Mouse (Mus musculus) heart, postnatal 0 days (tissue): ENCODE results near the gene Fpgs.

Experiments used
- CTCF ChIP-seq: IDR thresholded peaks from 2 replicates; pipeline ENCODE4 v1.5.1; 2016; ENCODE audit warnings: antibody characterized with exemption, control low read depth, low read depth
- EP300 ChIP-seq: IDR thresholded peaks from 2 replicates; pipeline ENCODE4 v1.6.1; 2016; ENCODE audit warnings: antibody characterized with exemption, low read depth

DNA sequence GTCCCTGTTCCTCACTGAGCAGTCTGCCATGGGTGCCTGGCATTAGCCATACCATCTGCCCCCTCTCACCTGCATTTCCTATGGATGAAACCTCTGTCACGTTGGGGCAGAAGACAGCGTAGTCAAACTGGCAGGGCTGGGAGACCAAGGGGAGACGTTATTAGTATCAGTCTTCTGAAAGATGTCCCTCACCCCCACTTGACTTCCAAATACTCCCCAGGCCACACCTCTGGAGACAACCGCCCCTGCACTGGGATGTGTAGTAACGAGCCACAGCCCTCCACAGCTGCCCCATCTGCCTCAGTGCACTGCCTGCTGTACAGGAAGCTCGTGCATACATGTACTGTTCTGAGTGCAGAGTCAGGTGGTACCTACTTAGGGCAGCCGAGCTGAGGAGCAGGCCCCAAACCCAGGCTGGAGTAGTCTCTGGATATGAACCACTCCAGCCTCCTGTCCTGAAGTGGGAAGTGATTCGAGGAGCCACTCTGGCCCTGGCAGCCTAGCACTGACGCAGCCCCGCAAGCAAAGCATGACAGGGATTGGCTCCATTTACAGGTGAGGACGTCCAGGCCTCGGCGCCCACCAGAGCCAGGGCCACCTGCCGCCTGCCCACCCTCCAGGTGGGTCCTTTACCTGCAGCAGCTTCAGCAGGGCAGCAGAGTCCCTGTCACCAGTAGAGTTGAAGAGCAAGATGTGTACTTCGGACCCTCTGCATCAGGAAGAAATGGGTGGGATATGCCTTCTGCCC lies 19.1 kb downstream of the Fpgs start:
- no peak for TF ChIP-seq CTCF
- no peak for TF ChIP-seq EP300
